Mouse (Mus musculus) cortical plate, adult 2 months (tissue): ENCODE measurements around the gene Xylt1.

Source experiments
- CTCF ChIP-seq: fragments of 200-500 bp; IDR thresholded peaks from 2 replicates; pipeline ENCODE4 v1.5.1; 2011; ENCODE audit warnings: mild to moderate bottlenecking, control low read depth, low read length; ENCODE audit not compliant: insufficient read depth; ENCODE audit errors: extremely low read depth
- POLR2A ChIP-seq: fragments of 200-500 bp; IDR thresholded peaks from 2 replicates; pipeline ENCODE4 v1.6.1; 2011; ENCODE audit warnings: mild to moderate bottlenecking, low read length, control low read depth; ENCODE audit not compliant: insufficient read depth; ENCODE audit errors: extremely low read depth

DNA sequence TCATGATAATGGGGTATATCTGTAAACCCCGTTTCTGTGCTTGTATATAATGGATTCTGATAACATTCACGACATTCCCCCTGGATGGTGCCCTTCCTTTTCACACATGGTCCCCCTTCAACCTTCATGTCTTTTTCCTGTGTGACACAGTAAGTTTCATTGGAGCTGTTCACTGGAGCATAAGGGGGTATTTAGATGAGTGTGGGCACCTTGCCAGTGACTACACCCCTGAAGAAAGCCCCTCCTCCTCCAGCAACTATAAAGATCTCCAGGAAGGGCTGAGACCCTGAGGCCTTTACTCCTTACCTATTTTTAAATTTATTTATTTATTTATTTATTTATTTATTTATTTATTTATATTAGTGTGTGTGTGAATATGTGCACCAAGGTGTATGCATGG lies 24.5 kb upstream of the Xylt1 start:
- TF ChIP-seq CTCF (no peak), POLR2A (no peak)
